Mouse (Mus musculus) bone marrow macrophage, adult 2 months (primary cell): ENCODE measurements at regions not wholly inside any gene's neighbourhood (a gene's known extent, or its start where the extent isn't known, plus 50 kb on each side); places are given as distances from the start of the nearest gene placed in this dataset.

Experiments
- H3K27ac ChIP-seq: 2 replicates; pipeline ENCODE4 v1.5.1; 2012; ENCODE audit warnings: low read depth, low read length; ENCODE audit not compliant: insufficient read depth
- H3K4me1 ChIP-seq: 2 replicates; pipeline ENCODE4 v1.6.1; 2012; ENCODE audit warnings: low read length; ENCODE audit not compliant: control insufficient read depth, insufficient read depth
- H3K4me3 ChIP-seq: 2 replicates; pipeline ENCODE4 v1.5.1; 2012; ENCODE audit warnings: mild to moderate bottlenecking, low read length, moderate library complexity; ENCODE audit not compliant: insufficient read depth
- CTCF ChIP-seq: IDR thresholded peaks from 2 replicates; pipeline ENCODE4 v1.5.1; 2012; ENCODE audit warnings: low read depth, mild to moderate bottlenecking, low read length, moderate library complexity
- POLR2A ChIP-seq: IDR thresholded peaks from 2 replicates; pipeline ENCODE4 v1.6.1; 2012; ENCODE audit warnings: mild to moderate bottlenecking, low read depth, low read length, borderline replicate concordance

- H3K27ac ChIP-seq = no peak overlapping the region
- TF ChIP-seq POLR2A (no peak), CTCF (no peak)
- no peak overlapping the region for H3K4me3 ChIP-seq
- H3K4me1 ChIP-seq = no peaks in the 10 kb centered on the region
These were observed 181.7 kb upstream of the Prkcq start for GRCm38 (mm10) chr2:10990043-10990728.

DNA sequence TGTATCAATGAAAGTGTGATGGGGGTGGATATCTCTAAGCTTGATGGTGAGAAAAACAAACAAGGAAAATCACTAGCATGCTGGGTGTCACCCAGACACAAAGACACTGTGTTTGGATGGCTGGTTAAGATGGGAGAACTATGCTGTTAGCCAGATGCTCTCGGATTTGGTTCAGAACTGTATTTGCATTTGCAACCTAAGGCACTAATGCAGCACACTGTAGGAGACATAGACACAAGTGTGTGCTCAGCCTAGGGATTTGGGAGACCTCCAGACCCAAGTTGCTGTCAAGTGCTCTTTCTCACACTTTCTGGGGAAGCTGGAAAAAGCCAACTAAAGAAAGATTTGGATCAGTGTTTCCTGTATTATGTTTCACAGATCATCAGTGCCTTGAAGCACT, 173.1 kb upstream of the Prkcq start:
- Histone ChIP-seq H3K27ac (no peak overlapping the region), H3K4me3 (no peak overlapping the region), H3K4me1 (no peaks in the 10 kb centered on the region)
- no peak for TF ChIP-seq CTCF

GRCm38 (mm10) chr2:10999217-10999618, 172.7 kb upstream of the Prkcq start:
- Histone ChIP-seq H3K4me3 (no peak overlapping the region), H3K4me1 (no peaks in the 10 kb centered on the region), H3K27ac (no peak overlapping the region)
- TF ChIP-seq POLR2A (no peak), CTCF (no peak)

DNA sequence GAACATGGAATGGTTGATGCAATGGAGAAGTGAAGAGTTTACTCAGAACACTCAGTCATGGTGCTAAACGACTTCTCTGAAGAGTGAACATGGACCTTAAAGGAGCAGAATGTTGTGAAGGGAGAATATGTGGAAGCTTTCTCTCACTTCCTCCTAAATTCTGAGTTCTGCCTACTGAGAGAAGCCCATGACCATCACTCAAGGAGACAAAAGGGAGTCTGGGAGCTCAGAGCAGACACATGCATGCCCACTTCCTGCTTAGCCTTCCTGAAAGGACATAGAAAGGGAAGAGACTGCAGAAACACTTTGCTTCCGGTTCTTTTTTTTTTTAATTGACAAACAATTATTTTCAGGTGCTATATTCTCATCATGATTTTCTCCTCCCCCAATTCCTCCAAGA, 166.1 kb upstream of the Prkcq start:
- TF ChIP-seq CTCF (no peak), POLR2A (no peak)
- Histone ChIP-seq H3K27ac (peak overlapping the region; percentile 36; the same call in 1 of the 2 replicates), H3K4me1 (peaks cover 3% of the 10 kb centered on the region; the same call in 1 of the 2 replicates), H3K4me3 (no peak overlapping the region)

DNA sequence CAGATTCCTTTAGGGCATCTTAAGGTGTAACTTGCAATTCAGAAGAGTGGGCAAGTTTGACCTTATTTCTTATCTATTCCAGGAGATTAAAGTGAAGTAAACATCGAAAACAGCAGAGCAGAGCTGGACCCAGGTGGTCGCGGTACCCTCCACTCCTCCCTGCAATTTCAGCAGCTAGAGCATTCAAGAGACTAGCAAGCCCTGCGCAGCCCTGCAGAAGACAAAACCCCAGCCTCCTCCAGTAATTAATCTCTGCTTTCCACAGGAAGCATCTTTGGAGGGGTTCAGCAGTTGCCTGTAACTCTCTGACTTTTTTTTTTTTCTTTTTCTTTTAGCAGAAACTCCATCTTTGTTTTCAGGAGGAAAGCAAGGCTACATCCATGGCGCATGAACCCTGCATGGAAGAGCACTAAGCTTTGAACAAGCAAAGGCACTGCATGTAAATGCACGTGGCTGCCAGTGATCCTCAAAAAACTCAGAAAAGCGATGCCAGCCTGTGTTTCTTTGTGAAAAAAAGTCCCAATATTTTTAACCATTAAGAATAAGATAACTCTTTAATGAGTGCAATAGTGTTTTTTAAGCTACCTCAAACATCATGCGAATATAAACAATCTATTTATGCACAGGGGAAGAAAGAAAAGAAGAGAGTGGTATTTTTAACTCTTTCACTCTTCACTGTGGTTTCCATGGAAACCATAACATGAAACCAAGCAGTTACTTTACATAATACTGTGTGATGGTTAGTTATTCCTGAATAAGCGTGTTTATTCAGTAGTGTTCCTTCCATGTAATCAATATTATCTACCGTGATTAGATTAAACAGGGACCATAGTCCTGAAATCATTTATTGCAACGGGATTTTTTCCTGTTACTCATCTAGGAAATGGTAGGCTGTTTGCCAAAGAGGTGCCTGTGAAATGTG, 160.6 kb upstream of the Prkcq start:
- no peak overlapping the region for H3K27ac ChIP-seq
- TF ChIP-seq POLR2A (no peak), CTCF (no peak)
- no peaks in the 10 kb centered on the region for H3K4me1 ChIP-seq
- no peak overlapping the region for H3K4me3 ChIP-seq

- Histone ChIP-seq H3K4me3 (no peak overlapping the region), H3K4me1 (no peaks in the 10 kb centered on the region), H3K27ac (no peak overlapping the region)
- TF ChIP-seq CTCF = no peak
- no peak for TF ChIP-seq POLR2A
These were observed 159.5 kb upstream of the Prkcq start for GRCm38 (mm10) chr2:11012312-11012860.

DNA sequence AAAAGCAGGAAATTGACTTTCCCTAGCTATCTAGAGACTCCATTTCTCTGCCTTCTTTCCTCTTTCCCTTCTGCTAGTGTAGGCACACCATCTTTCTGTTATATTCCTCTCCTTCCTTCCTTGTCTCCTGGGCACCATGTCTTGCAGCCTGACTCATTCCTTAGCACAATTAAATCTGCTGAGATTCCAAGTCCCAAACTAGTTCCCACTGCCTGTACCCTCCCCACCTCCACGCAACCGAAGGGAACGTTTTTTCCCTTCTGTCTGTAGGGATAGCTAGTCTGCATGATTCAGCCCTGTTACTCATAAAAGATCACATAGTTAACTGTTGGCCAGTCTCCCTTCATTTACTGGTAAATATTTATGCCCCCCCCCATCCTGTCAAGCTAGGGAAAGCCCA, 158.8 kb upstream of the Prkcq start:
- no peaks in the 10 kb centered on the region for H3K4me1 ChIP-seq
- H3K4me3 ChIP-seq = no peak overlapping the region
- no peak overlapping the region for H3K27ac ChIP-seq
- no peak for TF ChIP-seq POLR2A

GRCm38 (mm10) chr2:11016446-11016845, 155.5 kb upstream of the Prkcq start:
- no peak overlapping the region for H3K4me3 ChIP-seq
- no peak for TF ChIP-seq POLR2A
- TF ChIP-seq CTCF = no peak
- H3K4me1 ChIP-seq = no peaks in the 10 kb centered on the region
- no peak overlapping the region for H3K27ac ChIP-seq

GRCm38 (mm10) chr2:11032891-11033290, 139.0 kb upstream of the Prkcq start:
- no peak for TF ChIP-seq POLR2A
- no peak for TF ChIP-seq CTCF
- Histone ChIP-seq H3K4me3 (no peak overlapping the region), H3K4me1 (no peaks in the 10 kb centered on the region), H3K27ac (no peak overlapping the region)

DNA sequence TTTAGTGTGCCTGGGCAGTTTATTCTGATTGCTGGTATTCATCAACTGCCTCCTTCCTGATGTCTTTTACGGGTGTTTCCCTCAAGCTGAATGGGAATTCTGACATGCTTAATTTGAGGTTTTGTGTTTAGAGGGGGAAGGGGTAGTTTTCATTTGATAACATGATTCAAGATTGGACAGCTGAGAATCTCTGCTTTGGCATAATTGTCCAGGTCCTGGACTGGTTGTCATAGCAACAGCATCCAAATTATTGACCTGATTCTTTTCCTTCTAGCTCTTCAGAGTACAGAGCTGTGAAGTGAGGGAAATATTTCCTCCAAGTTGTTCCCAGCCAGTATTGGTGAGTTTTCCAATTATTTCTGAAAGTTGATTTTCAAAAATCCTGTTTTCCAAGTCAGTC, 137.7 kb upstream of the Prkcq start:
- no peaks in the 10 kb centered on the region for H3K4me1 ChIP-seq
- H3K4me3 ChIP-seq = no peak overlapping the region
- H3K27ac ChIP-seq = no peak overlapping the region
- TF ChIP-seq CTCF (no peak), POLR2A (no peak)
